In genomic region chr3:41587588-41587987, GRCm38 (mm10) we compare ENCODE assay signal across 9 mouse cellular contexts. TPM values are rescaled to one million over a fixed set of nuclear protein-coding genes. Genes with fewer than 3 reads are reported as not detected.
DNase-seq lines count a peak whose midpoint lies in the region; ATAC-seq and TF ChIP-seq lines count a peak whose summit lies in the region.
"Had no signal": no experiment of that assay in that cellular context is flagged by ENCODE, and none has a peak within 500 bp of the region (broad histone marks: within the 10 kb centered on the region; RNA-seq: fewer than 3 reads in every experiment).

No protein-coding gene starts in this region.

- 0 out of 2 replicates have a peak overlapping the region, but pooled peaks have one; percentile 22 for H3K9ac ChIP-seq in heart, embryonic 16.5 days (ENCODE audit: low read length)
- H3K9ac ChIP-seq: embryonic facial prominence, embryonic 13.5 days had no signal

- peaks cover 19% of the 10 kb centered on the region for H3K36me3 ChIP-seq in heart, embryonic 10.5 days
- H3K36me3 ChIP-seq in heart, embryonic 16.5 days (ENCODE audit: control insufficient read depth, insufficient read depth), result no peaks in the 10 kb centered on the region; the same call in 1 of the 2 replicates
- peaks cover 11% of the 10 kb centered on the region for H3K36me3 ChIP-seq in thymus, adult 2 months (ENCODE audit: control insufficient read depth, insufficient read depth, low read length)

- peaks cover 49% of the 10 kb centered on the region for H3K4me1 ChIP-seq in heart, embryonic 10.5 days
- peaks cover 62% of the 10 kb centered on the region for H3K4me1 ChIP-seq in heart, embryonic 16.5 days (ENCODE audit: control insufficient read depth, insufficient read depth, low read length)
- peaks cover 14% of the 10 kb centered on the region for H3K4me1 ChIP-seq in thymus, adult 2 months (replicated peaks; ENCODE audit: control insufficient read depth, insufficient read depth, low read length)

- H3K9me3 ChIP-seq in heart, embryonic 10.5 days, result no peaks in the 10 kb centered on the region
- no peaks in the 10 kb centered on the region for H3K9me3 ChIP-seq in heart, embryonic 16.5 days (replicated peaks; ENCODE audit: control insufficient read depth, low read length)
- H3K9me3 ChIP-seq: embryonic facial prominence, embryonic 13.5 days had no signal

- peak overlapping the region; percentile 13; the same call in 1 of the 2 replicates for H3K27ac ChIP-seq in heart, embryonic 10.5 days
- peak overlapping the region; percentile 1; the same call in 1 of the 2 replicates for H3K27ac ChIP-seq in heart, embryonic 16.5 days (ENCODE audit: low read length)
- no peak overlapping the region for H3K27ac ChIP-seq in thymus, adult 2 months (ENCODE audit: control insufficient read depth, insufficient read depth, low read length)
- no peak overlapping the region for H3K27ac ChIP-seq in layer of hippocampus, adult 2 months
- H3K27ac ChIP-seq: embryonic facial prominence, embryonic 13.5 days had no signal

- no peak for TF ChIP-seq CTCF in thymus, adult 2 months (IDR thresholded peaks at IDR 0.05; ENCODE audit: borderline replicate concordance, control insufficient read depth, extremely low read depth, insufficient read depth, low read length, poor library complexity)
- TF ChIP-seq CTCF in layer of hippocampus, adult 2 months (conservative IDR thresholded peaks at IDR 0.05), result no peak

- intact Hi-C loops in heart, postnatal 25 days (cut with DNase I), result no loop called here
- intact Hi-C loops in left cerebral cortex, postnatal 36 days (cut with DNase I), result no loop called here

- no peak; the same call in 1 of the 2 replicates for ATAC-seq in heart, embryonic 16.5 days (replicated peaks; ENCODE audit: extremely low read depth, insufficient read depth, low FRiP score)

- H3K4me3 ChIP-seq in heart, embryonic 10.5 days, result no peak overlapping the region
- H3K4me3 ChIP-seq in heart, embryonic 16.5 days (ENCODE audit: low read length), result no peak overlapping the region
- H3K4me3 ChIP-seq in thymus, adult 2 months (ENCODE audit: control insufficient read depth, insufficient read depth, low read length), result no peak overlapping the region
- H3K4me3 ChIP-seq in layer of hippocampus, adult 2 months, result no peak overlapping the region
- H3K4me3 ChIP-seq: embryonic facial prominence, embryonic 13.5 days had no signal

- TF ChIP-seq POLR2A in thymus, adult 2 months (IDR thresholded peaks at IDR 0.05; ENCODE audit: control insufficient read depth, extremely low read depth, insufficient read depth, low read length, poor library complexity), result no peak

- DNase-seq in heart, embryonic 10.5 days (ENCODE audit: low spot score), result no peak
- DNase-seq in heart, postnatal 25 days (ENCODE audit: low spot score), result no peak
- peak; percentile 41 to 56 for DNase-seq in kidney, postnatal 4 days
- DNase-seq in thymus, adult 2 months, result peak; percentile 51
- no peak for DNase-seq in layer of hippocampus, adult 2 months (ENCODE audit: low spot score in 2 of 2)
- no peak for DNase-seq in cerebellum, adult 11-12 months
- no peak for DNase-seq in left cerebral cortex, postnatal 36 days (ENCODE audit: low spot score in 2 of 2)

- WGBS in heart, embryonic 10.5 days, result 54% methylated on average over 6 of the region's 6 CpGs
- 33% methylated on average over 6 of the region's 6 CpGs for WGBS in heart, embryonic 16.5 days
- WGBS in thymus, adult 2 months, result 18% methylated on average over 6 of the region's 6 CpGs

- peak overlapping the region; percentile 24; the same call in 1 of the 2 replicates for H3K4me2 ChIP-seq in heart, embryonic 16.5 days (ENCODE audit: low read depth, low read length)
- H3K4me2 ChIP-seq: embryonic facial prominence, embryonic 13.5 days had no signal

- H3K27me3 ChIP-seq in heart, embryonic 10.5 days (ENCODE audit: insufficient read depth, poor library complexity, severe bottlenecking), result no peaks in the 10 kb centered on the region
- H3K27me3 ChIP-seq in heart, embryonic 16.5 days (ENCODE audit: control insufficient read depth, insufficient read depth, low read length), result no peaks in the 10 kb centered on the region
- H3K27me3 ChIP-seq in thymus, adult 2 months (ENCODE audit: control insufficient read depth, insufficient read depth, low read length), result no peaks in the 10 kb centered on the region
- H3K27me3 ChIP-seq: embryonic facial prominence, embryonic 13.5 days had no signal

RNA-seq across cellular contexts. Expression of gene Jade1, which starts 32.1 kb away (rescaled TPM):
- 13.1 and 17.8 TPM in 2 replicates for polyA plus RNA-seq in heart, embryonic 10.5 days (2016; fragmentation: Nextera tagmentation; extraction: Ambion mirVana)
- 10 to 100 TPM; 29.9 to 36.7 TPM for total RNA-seq in heart, postnatal 25 days (2021)
- 13.4 and 14.8 TPM in 2 replicates for polyA plus RNA-seq in heart, embryonic 16.5 days (2015; fragmentation: Nextera tagmentation; extraction: Ambion mirVana)
- 22.7 and 31.9 TPM in 2 replicates for polyA plus RNA-seq in thymus, adult 2 months (2012; rRNA removed)
- 10 to 100 TPM; 34.4 to 35.9 TPM for total RNA-seq in layer of hippocampus, adult 2 months (2021)
- 10 to 100 TPM; 39.6 to 46.6 TPM for total RNA-seq in left cerebral cortex, postnatal 36 days (2021)

Comparison
In these comparisons a context has a peak if more than half of its experiments do, and no peak if none do; other contexts are left out.
1. DNase-seq: peak in kidney, postnatal 4 days (2 of 2) and thymus, adult 2 months (single experiment); none in heart, embryonic 10.5 days (single experiment), heart, postnatal 25 days (single experiment), layer of hippocampus, adult 2 months (0 of 2), cerebellum, adult 11-12 months (single experiment) and left cerebral cortex, postnatal 36 days (0 of 2).
2. H3K27ac ChIP-seq: peak in heart, embryonic 10.5 days (single experiment) and heart, embryonic 16.5 days (single experiment); none in thymus, adult 2 months (single experiment) and layer of hippocampus, adult 2 months (single experiment).